Mouse (Mus musculus): Measurements from ENCODE around the gene Tstd3.

Gene Tstd3
- long read RNA-seq, experiment 1, transcript Tstd3-201 (4 exons, 1,588 nt), result major isoform, 12 of 13 reads
- long read RNA-seq, experiment 1, partial matches to known transcripts, result 1 of 13 reads
- long read RNA-seq, experiment 1, other reads (novel, unspliced or antisense), result 0 of 13 reads
- long read RNA-seq, experiment 2, transcript Tstd3-201 (4 exons, 1,588 nt), result major isoform, 12 of 12 reads
- long read RNA-seq, experiment 2, partial matches to known transcripts, result 0 of 12 reads
- long read RNA-seq, experiment 2, other reads (novel, unspliced or antisense), result 0 of 12 reads

- intact Hi-C loops (cut with DNase I), result no loop called here
Measured at GRCm38 (mm10) chr4:21766863-21767304, at the start of gene Tstd3, which contains the start of gene Usp45. Gene Tstd3 (minus strand): TSS chr4:21767212. Gene Usp45 (plus strand): TSS chr4:21767156.

- intact Hi-C loops (cut with DNase I), result loop anchor here (5.0 to 10.0 kb wide), 2 partner anchors 89 to 277 kb away; partner anchors contain the start of gene Ccnc
Measured at GRCm38 (mm10) chr4:21814029-21814428, 47.0 kb upstream of the Tstd3 start.

GRCm38 (mm10) chr4:21812635-21813034 is 45.6 kb upstream of the Tstd3 start:
- intact Hi-C loops (cut with DNase I), result loop anchor here (5.0 to 10.0 kb wide), 2 partner anchors 88 to 275 kb away; partner anchors contain the start of gene Ccnc

- intact Hi-C loops (cut with DNase I), result loop anchor here (5.0 to 10.0 kb wide), 2 partner anchors 86 to 273 kb away; partner anchors contain the start of gene Ccnc
Measured at GRCm38 (mm10) chr4:21810608-21811007, 43.6 kb upstream of the Tstd3 start.

- intact Hi-C loops (cut with DNase I), result no loop called here
Measured at GRCm38 (mm10) chr4:21807204-21807603, 40.2 kb upstream of the Tstd3 start.

GRCm38 (mm10) chr4:21801620-21802019 is 34.6 kb upstream of the Tstd3 start:
- intact Hi-C loops (cut with DNase I), result no loop called here

GRCm38 (mm10) chr4:21801013-21801412 is 34.0 kb upstream of the Tstd3 start:
- intact Hi-C loops (cut with DNase I), result no loop called here

- intact Hi-C loops (cut with DNase I), result no loop called here
Measured at GRCm38 (mm10) chr4:21793631-21794030, 26.6 kb upstream of the Tstd3 start.

GRCm38 (mm10) chr4:21789836-21790235 is 22.8 kb upstream of the Tstd3 start:
- intact Hi-C loops (cut with DNase I), result no loop called here

GRCm38 (mm10) chr4:21788903-21789302 is 21.9 kb upstream of the Tstd3 start:
- intact Hi-C loops (cut with DNase I), result no loop called here

- intact Hi-C loops (cut with DNase I), result no loop called here
Measured at GRCm38 (mm10) chr4:21786268-21786667, 19.3 kb upstream of the Tstd3 start.

GRCm38 (mm10) chr4:21780816-21781726 is 14.1 kb upstream of the Tstd3 start:
- intact Hi-C loops (cut with DNase I), result no loop called here

- intact Hi-C loops (cut with DNase I), result no loop called here
Measured at GRCm38 (mm10) chr4:21776946-21777265, 9.9 kb upstream of the Tstd3 start.

- intact Hi-C loops (cut with DNase I), result no loop called here
Measured at GRCm38 (mm10) chr4:21776091-21776945, 9.3 kb upstream of the Tstd3 start.

- intact Hi-C loops (cut with DNase I), result no loop called here
Measured at GRCm38 (mm10) chr4:21772306-21772705, 5.3 kb upstream of the Tstd3 start.

GRCm38 (mm10) chr4:21771064-21771463 is 4.1 kb upstream of the Tstd3 start:
- intact Hi-C loops (cut with DNase I), result no loop called here

GRCm38 (mm10) chr4:21766171-21766862 is 695 bp downstream of the Tstd3 start:
- intact Hi-C loops (cut with DNase I), result no loop called here

GRCm38 (mm10) chr4:21763827-21764226 is 3.2 kb downstream of the Tstd3 start:
- intact Hi-C loops (cut with DNase I), result no loop called here

- intact Hi-C loops (cut with DNase I), result no loop called here
Measured at GRCm38 (mm10) chr4:21761416-21762160, 5.4 kb downstream of the Tstd3 start.

GRCm38 (mm10) chr4:21758860-21759259 is 8.2 kb downstream of the Tstd3 start:
- intact Hi-C loops (cut with DNase I), result no loop called here

Data from adrenal gland (tissue).